Mouse (Mus musculus) left cerebral cortex, adult 8-10 months (tissue): ENCODE data around the gene Pkdrej. TPM values are rescaled to one million over a fixed set of nuclear protein-coding genes. Genes with fewer than 3 reads are reported as not detected.
"Not testable (repeated sequence)": the region's sequence is repeated elsewhere in the genome, so short reads cannot be mapped to it uniquely, and the experiment has no call there.

ENCODE experiments used
- DNase-seq, 2 experiments: peaks; one replicate each; pipeline ENCODE4 v3.0.0; 2022; ENCODE audit warnings: low spot score in 2 of 2
- total RNA-seq, 4 experiments: library from RNA; stranded (reverse); gene quantifications; 2 replicates each; pipeline ENCODE4 v1.2.4; 2022

Gene Pkdrej
- total RNA-seq, 4 experiments from 2014 or later = 1.0 to 1.5 (median 1.3) TPM

DNA sequence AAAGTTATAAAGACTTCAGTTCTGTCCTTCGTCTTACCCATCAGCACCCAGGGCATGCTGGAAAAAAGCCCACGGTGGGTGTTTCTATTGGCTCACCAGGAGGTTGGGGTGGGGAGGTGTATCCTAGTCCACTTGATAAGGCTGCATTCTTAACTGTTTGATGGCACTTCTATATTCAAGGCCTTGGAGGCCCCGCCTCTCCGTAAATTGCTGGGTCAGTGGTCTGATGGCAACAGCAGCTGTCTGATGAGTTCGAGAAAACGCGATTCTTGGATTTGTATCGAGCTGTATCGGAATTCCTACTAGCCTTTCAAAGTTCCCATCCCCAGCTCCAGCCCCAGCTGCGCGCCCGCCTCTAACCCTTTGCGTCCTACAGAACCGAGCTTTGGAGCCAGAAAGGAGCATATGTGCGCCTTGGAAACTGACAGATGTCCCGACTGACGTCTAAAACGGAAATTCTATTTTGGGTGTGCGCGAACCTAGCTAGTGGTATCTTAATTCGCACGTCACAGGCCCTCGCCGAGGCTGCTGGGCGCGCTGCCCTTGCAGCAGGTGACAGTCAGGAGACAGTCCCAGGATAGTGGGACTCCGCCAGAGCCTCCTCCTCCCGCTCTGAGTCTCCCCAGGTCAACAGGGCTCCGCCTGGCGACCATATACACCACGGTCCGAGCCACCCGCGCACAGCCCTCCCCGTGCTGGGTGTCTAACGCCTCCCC, 10.6 kb downstream of the Pkdrej start:
- peak; percentile 63 to 81 for DNase-seq

GRCm38 (mm10) chr15:85810462-85810805, 11.1 kb downstream of the Pkdrej start:
- no peak for DNase-seq

- DNase-seq = no peak
Measured at GRCm38 (mm10) chr15:85809091-85809490, 12.4 kb downstream of the Pkdrej start.

DNA sequence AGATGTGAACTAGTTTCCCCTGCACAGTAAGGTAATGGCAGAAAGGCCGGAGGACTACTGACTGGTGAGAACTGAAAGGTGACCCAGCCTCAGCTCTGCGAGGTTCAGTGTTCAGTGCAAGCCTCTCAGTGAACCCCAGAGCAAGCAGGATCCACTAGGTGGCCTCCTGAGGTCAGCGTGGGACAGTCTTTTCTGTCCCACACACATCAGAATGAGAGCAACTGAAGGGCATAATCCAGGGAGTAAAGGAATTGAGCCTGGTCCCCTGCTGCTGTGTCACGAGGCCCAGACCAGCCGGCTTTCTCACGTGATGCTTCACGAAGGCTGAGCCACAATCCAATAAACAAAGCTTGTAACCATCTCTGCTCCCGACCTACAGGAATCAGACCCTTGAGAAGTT, 13.1 kb downstream of the Pkdrej start:
- DNase-seq = no peak

- no peak for DNase-seq
Measured at GRCm38 (mm10) chr15:85808031-85808430, 13.5 kb downstream of the Pkdrej start.

GRCm38 (mm10) chr15:85807404-85807803, 14.1 kb downstream of the Pkdrej start:
- DNase-seq = no peak

DNA sequence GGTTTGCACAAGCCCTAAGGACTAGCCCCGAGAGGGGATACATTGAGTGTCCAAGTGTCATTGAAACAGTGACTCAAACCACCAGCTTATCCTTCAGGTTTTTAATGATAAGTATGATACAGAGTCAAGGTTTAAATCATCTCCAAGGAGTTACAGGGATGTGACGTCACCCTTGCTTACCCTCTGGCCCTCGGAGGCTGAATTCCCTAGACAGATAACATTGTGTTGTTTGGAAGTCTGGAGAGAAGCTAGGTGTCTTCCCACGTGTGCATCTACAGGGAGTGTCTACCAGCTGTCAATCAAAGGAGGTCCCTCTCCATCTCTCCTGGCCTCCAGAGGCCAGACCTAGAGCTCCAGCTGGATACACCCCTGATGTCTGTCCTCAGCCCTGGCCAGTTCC, 14.6 kb downstream of the Pkdrej start:
- DNase-seq = no peak

DNA sequence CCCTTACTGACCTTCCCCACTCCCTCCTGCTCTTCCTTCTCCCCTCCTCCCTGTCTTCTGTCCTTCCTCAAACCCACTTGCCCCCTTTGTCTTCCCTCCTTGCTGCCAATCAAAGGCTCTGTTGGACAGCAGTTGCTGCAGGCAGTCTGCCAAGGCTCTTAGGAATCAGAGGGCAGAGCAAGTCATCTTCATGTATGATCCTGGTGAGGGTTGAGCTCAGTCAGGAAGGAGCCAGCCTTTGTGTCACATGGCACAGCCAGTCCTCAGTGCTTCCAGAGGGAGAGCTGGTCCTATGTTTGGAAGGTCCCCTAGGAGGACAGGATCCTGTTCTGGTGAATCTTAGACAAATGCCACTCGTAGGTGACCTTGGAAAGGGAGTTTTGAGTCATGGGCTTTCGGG, 18.6 kb downstream of the Pkdrej start:
- DNase-seq = no peak

- DNase-seq = no peak
Measured at GRCm38 (mm10) chr15:85798676-85799075, 22.9 kb downstream of the Pkdrej start.

DNA sequence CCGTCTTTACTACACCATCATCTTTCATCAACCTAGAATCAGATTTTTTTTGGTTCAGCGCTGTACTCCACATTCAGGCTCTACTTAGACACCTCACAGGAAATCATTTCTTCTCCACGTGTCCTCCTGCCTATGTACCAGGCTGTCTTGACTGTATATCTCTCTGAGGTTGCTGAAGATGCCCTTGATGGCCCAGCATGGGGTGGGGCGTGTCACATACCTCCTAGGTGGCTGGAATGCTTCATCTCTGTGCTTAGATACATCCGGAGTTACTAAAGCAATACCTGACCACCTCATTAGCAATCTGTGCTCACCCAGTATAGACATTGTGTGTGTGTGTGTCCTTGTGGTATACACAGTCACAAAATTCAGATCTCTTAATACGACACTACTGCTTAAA, 26.0 kb downstream of the Pkdrej start:
- DNase-seq = no peak

GRCm38 (mm10) chr15:85792819-85793218, 28.7 kb downstream of the Pkdrej start:
- DNase-seq = no peak

DNA sequence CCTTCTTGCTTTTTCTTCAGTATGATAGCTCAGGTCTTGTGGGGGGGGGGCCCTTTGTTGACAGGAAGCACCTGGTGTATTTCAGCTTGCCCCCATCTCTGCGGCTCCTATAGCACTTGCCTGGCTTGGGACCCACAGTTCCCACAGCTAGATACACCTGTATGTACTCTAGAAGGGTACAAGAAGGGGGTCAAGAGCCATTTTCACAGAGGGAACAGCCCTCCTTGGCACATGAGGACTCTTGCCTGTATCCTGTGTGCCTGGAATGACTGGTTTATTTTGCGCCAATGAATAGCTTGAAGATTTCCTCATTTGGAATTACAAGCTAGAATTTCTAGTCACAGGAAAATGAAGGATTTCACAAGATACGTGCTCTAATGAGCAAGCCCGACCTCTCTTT, 30.1 kb downstream of the Pkdrej start:
- DNase-seq = no peak

DNA sequence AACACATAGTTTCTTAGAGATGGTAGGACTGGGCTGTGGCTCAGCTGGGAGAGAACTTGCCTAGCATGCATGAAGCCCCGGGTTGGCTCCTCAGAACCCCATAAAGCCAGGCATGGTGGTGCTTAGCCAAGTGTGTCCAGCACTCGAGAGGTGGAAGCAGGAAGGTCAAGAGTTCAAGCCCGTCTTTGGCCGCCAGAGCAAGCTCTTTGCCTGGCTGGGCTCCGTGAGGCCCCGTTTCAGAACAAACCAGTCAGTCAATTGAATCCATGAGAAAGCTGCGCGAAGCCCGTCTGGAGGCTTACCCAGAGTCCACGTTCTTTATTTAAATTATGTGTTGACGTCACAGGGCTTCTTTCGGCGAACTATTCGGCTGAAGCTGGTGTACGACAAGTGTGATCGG, 32.9 kb downstream of the Pkdrej start:
- DNase-seq = no peak

- DNase-seq = no peak
Measured at GRCm38 (mm10) chr15:85788051-85788450, 33.5 kb downstream of the Pkdrej start.

DNA sequence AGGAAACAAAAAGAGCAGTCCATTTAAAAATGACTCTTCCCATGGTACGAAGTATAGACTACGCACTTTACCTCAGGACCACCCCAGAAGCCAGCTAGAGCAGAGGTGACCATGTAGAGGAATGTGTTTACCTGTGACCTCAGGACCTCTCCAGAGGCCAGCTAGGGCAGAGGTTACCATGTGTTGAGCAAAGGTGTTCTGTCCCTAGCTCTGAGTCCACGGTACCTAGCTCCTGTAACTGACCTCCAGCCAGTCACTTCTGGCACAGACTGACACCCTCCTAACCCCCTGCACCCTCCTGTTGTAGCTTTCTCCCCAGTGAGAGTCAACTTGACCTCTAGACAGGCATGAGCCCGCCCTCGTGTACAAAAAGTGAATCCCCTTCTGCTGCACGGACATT, 34.1 kb downstream of the Pkdrej start:
- no peak for DNase-seq

- DNase-seq = no peak
Measured at GRCm38 (mm10) chr15:85786711-85787110, 34.8 kb downstream of the Pkdrej start.

DNA sequence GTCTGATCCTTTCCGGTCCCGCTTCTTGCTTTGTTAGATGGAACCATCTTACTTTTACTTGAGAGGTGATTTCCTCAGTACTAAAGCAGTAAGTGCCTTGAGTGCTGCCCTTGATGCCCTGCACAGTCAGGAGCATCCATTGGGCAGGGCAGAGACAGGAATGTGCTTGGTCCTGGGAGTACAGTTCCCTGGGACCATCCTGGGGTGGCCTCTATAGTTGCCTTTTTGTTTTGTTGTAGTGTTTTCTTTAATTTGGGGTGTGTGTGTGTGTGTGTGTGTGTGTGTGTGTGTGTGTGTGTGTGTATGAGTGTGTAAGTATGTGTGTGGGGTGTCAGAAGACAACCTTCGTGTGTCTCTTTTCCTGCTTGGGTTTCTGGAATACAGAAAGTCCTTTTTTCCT, 37.2 kb downstream of the Pkdrej start:
- no peak for DNase-seq

GRCm38 (mm10) chr15:85783146-85783545, 38.4 kb downstream of the Pkdrej start:
- DNase-seq = no peak

- DNase-seq = not testable (repeated sequence)
Measured at GRCm38 (mm10) chr15:85778891-85779290, 42.6 kb downstream of the Pkdrej start.

DNA sequence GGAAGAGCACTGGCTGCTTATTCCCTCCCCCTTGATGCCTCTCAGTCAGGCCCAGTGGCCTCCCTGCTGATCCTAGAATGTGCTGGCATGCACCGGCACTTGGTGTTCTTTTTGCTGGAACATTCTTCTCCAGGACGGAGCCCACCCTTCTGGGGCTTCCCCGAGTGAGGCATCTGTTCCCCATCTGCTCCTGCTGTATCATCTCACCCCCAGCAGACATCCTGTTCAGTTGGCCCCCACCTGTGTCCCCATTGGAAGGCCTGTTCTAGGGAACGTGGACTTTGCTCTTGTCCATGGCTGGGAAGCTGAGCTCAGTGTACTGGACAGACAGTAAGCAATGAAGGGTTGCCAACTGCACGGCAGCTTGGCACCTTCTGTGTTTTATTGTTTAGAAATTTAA, 44.8 kb downstream of the Pkdrej start:
- DNase-seq = no peak

GRCm38 (mm10) chr15:85776241-85776640, 45.3 kb downstream of the Pkdrej start:
- DNase-seq = no peak

DNA sequence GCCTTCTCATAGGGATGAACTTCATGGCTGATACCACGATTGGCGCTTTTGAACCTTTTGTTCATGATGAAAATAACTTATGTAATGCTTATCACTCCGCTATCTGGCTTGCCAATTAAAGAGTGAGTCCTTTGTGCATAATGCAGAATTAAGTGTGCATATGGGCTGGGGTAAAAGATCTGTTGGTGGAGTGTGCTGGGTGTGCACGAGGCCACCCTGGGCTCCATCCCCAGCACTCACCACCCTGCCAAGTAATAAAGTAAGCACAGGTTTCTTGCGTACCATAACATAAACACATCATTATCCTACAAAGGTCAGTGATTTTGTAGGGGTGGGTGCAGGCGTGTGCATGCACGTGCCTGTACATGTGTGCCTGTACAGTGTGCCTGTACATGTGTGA, 46.5 kb downstream of the Pkdrej start:
- no peak for DNase-seq

GRCm38 (mm10) chr15:85774419-85774818, 47.1 kb downstream of the Pkdrej start:
- DNase-seq = no peak
